Mouse (Mus musculus): ENCODE results near the gene Tfb2m. TPM values are rescaled to one million over a fixed set of nuclear protein-coding genes. Genes with fewer than 3 reads are reported as not detected.

Tfb2m gene
- total RNA-seq, 2 experiments from 2014 or later, result 20.8 to 23.8 TPM

DNA sequence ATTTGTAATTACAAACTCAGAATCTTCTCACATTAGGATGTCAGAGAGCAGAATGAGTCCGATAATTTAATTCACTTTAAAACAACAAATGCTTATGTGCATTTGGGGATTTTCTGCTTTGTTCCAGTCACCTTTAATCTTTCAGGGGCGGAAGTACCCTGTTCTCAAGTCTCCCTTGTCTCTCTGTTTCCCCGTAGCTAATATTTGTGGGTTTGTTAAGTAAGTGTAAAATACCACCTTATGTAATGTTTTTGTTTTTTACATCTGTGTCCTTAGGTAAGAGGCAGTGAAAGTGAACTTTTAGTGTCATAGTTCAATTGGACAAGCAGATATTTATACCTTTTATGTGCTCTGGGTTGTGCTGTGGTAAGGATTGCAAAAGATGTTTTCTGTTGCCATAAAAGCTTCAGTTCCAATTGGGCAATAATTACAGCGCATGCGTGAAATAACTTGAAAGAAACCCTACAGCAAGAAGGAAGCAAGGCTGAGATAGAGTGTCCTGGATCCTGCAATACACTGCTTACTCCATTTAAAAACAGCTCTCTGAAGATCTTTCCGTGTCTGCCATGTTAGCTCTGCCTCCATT is 14.9 kb upstream of the Tfb2m start:
- DNase-seq (ENCODE audit: low spot score in 2 of 2), result no peak

DNA sequence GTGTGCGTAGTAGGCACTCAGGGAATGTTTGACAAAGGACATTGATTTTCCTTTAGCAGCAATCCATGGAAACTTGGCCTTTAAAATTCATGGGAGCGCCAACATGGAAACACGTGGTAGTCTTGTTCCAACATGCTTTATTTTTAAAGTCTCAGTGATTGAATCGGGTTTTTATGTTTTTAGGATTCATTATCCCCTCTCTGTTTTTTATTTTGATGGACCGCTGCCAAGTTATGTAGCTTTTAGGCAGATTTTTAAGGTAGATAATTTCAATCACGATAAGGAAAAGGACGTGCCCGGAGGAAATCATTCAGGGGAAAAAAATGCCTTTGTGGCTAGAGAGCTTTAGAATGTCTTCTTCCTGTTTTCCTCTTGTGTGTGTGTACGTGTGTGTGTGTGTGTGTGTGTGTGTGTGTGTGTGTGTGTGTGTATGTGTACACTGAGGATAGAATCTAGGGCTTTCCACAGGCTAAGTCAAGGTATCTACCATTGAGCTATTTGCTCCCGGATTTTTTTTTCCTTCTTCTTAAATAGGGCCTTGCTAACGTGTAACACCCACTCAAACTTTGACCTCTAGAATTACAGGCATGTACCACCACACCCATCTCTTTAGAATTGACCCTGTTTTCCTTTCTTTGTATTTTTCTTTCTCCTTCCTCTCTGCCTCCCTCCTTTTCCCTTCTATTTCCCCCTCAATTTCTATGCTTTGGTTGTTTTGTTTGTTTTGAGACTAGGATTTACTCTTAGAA is 13.6 kb upstream of the Tfb2m start:
- no peak for DNase-seq (ENCODE audit: low spot score in 2 of 2)

DNA sequence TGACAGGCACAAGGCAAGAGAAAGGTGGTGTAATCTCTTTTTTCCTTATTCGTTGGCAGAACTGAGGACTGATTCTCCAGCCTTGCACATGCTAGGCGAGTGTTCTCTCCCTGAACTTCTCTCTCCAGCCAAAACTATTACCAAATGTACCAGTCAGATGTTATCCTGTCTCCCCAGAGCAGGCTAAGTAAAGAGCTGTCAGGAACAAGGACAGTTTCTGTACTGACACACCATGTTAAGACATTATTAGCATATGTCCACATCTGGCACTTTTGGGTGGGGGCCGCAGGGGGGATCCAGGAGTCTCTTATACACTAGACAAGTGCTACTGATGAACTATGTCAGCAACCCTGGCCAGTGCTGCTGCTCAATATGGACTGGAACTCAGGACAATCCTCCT is 10.9 kb upstream of the Tfb2m start:
- DNase-seq (ENCODE audit: low spot score in 2 of 2), result no peak

DNA sequence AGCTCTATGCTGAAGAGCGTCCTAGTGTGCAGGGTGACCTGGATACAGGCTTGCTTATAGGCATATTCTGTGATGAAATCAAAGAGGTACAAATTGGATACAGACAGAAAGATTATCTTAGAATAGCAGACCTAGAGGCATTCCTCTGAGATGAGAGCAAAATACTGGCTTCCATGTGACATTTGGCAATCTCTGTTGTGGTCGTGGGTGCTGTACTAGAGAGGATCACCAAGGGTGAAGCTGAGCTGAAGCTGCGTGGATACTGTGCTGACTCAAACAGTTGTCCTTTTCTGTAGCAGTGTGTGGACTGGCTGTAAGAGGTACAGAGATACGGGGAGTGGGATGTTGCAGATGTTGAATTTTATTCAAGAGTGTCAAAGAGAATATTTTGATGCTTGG is 7.9 kb upstream of the Tfb2m start:
- no peak for DNase-seq (ENCODE audit: low spot score in 2 of 2)

DNA sequence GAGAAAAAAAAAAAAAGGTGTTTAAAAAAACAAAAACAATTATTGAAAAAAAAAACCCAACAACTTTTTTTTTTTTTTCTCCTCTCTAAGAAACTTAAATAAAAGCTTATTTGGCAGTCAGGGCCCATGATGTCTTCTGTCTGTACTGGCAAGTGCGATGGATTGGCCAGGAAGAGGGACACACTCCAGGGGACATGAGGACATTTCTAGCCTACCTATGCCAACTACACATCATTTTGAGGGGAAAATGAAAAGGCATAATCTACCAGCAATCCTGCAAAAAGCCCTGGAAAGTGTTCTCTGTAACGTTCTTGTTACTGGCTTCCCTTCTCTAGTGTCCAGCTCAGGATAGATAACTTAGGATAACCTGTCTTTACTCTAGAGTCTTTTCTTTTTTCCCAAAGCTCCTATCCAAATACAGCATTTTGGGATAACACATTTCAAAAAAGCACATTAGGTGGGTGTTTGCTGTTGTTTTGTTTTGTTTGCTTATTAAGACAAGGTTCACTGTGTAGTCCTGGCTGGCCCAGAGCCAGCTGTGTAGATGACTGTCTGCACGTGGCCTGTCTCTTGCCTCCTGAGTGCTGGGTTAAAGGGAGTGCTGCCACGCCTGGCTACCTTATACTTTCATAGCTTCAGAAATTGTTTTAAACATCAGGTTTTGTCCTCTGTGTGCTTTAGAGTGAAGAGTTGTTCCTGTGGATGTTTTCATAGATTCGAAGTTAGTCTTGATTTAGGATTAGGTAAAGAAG is 7.3 kb upstream of the Tfb2m start:
- DNase-seq (ENCODE audit: low spot score in 2 of 2), result no peak

DNA sequence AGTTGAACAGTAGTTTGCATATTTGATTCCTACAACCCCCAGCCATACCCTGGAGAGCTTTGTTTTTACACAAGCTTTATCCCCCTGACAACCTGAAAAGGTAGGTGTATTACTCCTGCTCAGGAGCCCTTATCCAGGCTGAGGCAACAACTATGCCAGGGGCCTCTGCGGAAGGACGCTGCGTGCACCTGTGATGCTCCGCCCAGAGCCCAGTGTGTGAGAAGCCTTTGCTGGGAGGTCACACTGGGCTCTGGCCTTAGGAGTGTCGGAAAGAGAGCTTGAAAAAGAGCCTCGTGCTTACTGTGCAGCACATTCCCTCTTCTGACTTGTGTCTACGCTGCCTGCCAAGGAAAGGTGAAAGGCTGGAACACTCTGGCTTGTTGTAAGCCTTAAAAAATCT is 6.7 kb upstream of the Tfb2m start:
- no peak for DNase-seq (ENCODE audit: low spot score in 2 of 2)

DNA sequence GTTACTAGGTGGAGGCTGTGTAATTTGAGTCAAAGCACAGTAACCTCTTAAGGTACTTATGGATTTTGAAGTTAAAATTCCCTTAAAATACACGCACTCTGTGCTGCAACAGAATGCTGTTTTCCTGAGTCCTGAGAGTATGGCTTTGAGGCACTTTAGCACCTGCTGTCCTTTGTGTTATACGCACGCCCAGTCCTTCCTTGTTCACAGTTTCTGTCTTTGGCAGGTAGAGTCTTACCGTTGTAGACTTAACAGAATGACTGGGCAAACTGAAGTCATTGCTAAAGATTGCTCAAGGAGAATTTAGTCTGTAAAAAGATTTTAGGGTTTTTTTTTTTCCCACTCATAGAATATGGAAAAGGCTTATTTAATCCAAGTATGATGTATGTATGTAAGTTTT is 5.9 kb upstream of the Tfb2m start:
- no peak for DNase-seq (ENCODE audit: low spot score in 2 of 2)

DNA sequence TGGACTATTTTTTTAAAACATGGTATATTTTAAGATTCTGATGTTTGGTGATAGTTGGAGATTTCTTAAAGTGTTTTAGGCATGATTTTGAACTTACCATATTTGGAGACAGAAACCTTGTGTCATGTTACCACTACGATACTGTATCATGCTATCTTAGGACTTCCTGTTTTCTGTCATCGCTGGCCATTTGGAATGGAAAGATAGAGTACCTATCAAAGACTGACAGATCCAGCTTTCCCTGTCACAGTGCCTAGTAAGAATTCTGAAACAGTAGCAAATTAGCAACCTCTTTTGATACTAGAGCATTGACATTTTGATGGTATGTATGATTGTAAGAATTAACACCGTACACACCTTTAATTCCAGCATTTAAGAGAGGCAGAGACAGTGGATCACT is 5.3 kb upstream of the Tfb2m start:
- no peak for DNase-seq (ENCODE audit: low spot score in 2 of 2)

DNA sequence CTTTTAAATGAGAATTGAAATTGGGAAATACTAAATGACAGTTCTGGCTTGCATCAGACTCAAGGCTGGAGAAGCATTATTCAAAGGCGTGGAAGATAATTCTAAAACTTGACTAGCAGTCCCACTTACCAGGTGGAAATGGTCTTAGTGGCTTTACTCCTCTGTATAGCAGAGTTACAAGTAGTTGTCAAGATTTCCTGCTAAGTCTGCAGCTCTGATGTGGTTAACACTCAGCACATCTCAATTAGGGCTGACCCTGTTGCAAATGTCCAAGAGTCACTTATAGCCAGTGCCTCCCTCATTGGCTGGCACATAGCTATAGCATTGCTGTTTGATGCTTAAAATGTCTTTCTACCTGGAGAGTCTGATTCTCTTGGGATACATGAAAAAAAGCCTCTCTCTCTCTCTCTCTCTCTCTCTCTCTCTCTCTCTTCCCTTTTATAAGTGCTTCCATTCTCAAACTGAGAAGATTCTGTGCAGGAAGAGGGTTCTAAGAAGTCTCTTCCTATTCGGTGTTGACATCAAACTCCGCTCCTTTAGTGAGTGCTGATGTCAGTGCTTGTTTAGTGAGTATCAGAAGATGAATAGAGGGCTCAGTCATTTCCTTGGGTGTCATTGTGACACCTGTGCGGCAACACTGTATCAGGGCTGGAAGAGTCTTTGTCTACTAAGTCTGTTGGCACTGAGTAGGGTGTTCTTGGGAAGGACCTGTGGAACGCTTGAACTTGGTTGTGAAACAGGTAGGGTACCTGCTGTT is 3.1 kb upstream of the Tfb2m start:
- DNase-seq (ENCODE audit: low spot score in 2 of 2), result no peak

DNA sequence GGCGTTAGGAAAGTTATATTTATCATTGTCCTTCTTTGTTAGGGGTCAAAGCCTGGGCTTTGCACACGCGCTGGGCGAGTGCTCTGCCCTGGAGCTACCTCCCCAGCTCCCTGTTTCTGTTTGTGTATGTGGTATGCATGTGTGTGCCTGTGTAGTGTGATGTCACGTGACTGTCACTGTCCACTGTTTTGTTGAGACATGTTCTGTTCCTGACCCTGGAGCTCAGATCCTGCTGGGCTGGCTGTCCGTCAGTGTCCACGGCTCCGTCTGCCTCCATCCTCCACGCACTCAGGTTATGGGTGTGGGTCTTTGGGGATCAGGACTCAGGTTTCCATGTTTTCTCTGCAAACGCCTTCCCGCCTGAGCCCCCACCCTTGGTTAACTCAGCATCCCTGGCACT is 2.2 kb upstream of the Tfb2m start:
- no peak for DNase-seq (ENCODE audit: low spot score in 2 of 2)

DNA sequence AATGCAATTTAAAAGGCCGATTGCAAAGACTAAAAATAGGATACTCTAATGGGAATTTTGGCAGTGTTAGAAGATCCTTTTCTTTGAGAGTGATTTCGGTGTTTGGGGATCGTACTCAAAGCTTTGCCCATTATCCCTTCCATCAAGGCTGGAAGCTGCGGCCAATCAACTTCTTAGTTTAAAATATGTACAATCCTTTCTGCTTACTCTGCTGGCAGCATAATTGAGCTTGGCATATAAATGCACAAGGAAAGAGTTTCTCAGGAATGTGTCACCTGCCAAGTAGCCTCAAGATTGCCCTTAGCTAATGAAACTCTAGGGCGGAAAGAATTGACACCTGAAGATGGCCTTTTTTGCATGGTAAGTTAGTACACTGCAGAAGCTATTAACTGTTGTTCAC is 1.1 kb upstream of the Tfb2m start:
- DNase-seq (ENCODE audit: low spot score in 2 of 2), result no peak

DNA sequence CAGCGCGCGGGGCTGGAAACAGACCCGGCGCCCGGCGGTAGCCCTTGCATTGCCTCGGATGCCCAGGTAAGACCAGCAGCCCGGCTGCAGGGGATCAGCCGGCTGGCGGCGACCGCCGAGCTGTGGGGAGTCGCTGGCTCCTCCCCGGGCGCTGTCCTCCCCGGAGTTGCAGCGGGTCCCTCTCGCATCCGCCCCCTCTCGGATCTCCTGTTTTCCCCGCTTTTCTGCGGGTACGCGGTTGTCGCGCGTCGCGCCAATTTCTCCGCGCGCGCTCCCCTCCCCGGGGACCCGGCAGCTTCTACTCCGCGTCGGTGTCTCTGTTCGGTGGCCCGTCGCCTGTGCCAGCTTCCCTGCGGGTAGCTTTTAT is 467 bp upstream of the Tfb2m start:
- peak in 1 of 2 experiments; percentile 48 for DNase-seq (ENCODE audit: low spot score in 2 of 2)

DNA sequence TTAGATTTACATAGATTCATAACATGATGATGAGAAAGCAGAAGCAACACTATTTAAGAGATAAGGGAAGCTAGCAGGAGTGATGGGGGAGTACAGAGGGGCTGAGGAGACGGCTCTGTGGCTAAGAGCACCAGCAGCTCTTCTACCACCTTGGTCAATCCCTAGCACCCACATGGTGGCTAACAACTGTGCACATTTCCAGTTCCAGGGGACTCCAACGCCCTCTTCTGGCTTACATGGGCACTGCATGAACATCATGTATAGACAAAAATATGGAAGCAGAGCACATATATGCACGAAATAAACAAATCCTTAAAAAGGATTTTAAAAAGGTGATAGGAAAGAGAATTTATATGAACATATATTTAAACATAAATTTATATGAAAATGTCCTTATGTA is 4.6 kb downstream of the Tfb2m start:
- no peak for DNase-seq (ENCODE audit: low spot score in 2 of 2)

DNA sequence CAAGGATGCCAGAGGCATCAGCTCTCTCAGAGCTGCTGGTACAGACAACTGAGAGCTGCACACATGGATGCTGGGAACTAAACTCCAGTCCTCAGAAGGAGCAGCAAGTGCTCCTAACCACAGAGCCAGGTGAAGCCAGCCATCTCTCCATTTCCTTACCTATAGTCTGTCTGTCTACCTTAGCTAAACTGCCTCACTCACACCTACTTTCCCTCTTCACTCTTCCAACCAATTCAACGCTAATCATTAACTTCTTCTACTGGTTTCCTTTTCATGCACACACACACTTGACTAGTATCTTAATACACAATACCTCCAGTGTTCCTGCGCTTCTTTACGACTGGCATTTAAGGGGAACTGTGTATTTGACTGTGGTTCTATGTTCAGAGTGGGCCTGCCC is 6.2 kb downstream of the Tfb2m start:
- no peak for DNase-seq (ENCODE audit: low spot score in 2 of 2)

DNA sequence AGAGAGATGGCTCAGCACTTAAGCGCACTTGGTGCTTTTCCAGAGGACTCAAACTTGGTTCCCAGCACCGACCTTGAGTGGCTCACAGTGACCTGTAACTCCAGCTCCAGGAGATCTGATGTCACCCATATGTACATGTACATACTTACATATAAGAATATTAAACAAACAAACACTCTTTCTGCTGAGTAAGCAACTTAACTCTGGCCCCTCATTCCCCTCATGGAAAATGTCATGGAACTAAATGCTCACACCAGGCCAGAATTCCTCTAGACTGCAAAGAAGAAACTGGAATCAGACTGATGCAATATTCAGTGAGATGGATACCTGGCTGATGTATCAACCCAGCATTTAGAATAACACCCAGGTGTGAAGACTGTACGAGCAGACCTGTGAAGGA is 7.0 kb downstream of the Tfb2m start:
- no peak for DNase-seq (ENCODE audit: low spot score in 2 of 2)

DNA sequence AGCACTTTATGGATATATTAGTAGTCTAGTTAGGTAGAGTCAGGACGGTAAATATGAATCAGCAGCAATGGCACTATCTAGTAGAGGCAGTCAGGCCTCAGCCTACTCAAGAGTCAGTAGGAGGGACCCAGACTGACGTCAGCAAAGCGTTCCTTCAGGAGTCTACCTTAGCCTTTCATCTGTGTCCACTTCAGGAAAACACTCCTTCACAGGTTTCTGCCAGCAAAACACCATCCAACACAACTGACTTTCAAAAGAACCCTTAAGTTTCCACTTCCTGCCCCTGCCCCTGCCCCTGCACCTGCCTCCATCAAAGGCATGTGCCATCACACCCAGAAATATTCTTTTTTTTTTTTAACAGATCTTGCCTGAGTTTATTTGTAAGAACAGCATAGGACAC is 26.2 kb downstream of the Tfb2m start:
- no peak for DNase-seq (ENCODE audit: low spot score in 2 of 2)

DNA sequence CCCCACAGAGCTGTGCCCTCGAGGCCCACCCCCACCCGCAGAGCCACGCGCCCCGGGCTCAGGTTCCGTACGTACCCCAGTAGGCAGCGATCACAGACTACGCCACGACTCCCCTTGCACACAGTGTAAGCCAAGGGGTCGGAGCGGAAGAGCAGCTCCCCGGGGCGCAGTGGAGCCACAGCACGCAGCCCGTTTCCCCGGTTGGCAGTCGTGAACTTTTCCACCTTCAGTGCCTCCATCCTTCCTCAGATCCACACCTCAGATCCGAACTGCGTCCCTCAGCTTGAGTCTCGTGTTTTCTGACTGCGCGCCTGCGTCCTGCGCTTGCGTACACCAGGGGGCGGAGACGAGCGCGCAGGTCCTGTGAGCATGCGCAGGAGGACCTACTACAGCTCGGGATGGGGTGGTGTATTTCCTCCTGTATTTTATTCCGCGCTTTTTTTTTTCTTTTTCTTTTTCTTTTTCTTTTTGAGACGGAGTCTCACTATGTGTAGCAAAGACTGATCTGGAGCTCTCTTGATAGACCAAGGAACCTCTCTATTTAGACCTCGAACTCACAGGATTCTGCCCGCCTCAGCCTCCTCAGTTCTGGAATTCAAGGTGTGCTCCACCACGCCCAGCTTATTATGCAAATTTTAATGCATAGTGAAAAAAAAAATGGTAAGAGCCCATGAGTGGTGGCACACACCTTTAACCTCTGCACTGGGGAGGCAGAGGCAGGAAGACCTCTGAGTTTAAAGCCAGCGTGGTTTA is 28.2 kb downstream of the Tfb2m start, which contains the start of gene Smyd3:
Smyd3 (minus strand) TSS at position 329 of the 753 bp plus-strand sequence.
- peak; percentile 86 to 88 for DNase-seq (ENCODE audit: low spot score in 2 of 2)

DNA sequence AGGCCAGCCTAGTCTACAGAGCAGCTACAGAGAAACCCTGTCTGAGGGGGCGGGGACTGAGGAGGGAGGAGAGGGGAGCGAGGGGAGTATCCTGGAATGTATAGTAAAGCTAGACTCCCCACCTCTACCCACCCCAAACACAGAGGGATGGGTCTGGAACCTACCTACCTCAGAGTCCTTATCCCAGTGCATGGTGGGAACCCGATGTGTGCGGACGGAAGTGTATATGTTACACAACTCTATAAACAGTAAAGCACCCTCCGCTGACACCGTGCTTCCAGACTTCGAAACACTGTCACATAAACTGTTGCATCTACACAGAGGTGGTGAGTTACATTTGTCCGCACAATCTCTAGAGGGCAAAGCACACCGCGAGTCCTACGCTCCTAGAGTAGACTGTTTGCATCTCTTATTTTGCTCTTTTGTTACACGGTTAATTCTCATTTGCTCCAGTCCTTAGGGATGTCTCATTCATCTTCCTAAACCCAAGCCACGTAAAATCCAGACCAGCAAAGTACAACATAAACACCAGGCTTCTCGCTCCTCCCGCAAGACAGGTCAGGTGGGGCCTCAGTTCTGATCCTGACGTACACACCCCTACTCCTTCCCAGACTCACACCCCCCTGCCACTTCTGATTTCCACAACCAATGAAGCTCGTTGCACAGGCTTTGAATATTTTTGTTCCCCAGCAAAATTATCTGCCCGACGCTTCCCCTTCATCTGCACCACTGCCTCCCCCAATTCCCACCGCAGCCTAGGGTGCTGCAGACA is 28.9 kb downstream of the Tfb2m start:
- DNase-seq (ENCODE audit: low spot score in 2 of 2), result peak in 1 of 2 experiments; percentile 6

DNA sequence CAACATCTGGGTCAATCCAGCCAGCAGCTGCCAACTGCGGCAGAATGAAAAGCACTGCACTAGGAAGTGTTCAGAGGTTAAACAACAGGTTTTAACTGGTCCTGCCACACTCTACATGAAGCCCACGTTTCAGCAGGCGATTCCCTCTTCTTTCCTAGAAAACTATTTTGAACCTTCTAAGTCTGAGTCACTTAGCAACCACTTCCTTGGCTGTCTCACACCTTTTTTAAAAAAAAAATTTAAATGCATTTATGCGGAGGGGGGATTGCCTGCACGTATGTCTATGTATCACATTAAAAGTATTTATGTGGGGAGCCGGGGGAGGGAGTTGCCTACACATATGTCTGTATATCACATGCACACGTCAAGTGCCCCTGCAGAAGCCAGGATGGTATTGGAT is 34.2 kb downstream of the Tfb2m start:
- DNase-seq (ENCODE audit: low spot score in 2 of 2), result peak; percentile 3 to 33
